Mouse (Mus musculus): ENCODE results near the gene Sf3b4.

Gene Sf3b4

GRCm38 (mm10) chr3:96172197-96173178 lies at the start of gene Sf3b4:
Gene Sf3b4, plus strand, starts transcription at chr3:96172332.
- no peak for TF ChIP-seq GATA4 (IDR thresholded peaks at IDR 0.05; ENCODE audit: insufficient replicate concordance, low read length)

GRCm38 (mm10) chr3:96124235-96124634 lies 47.9 kb upstream of the Sf3b4 start:
- TF ChIP-seq GATA4 (IDR thresholded peaks at IDR 0.05; ENCODE audit: insufficient replicate concordance, low read length), result no peak

- TF ChIP-seq GATA4 (IDR thresholded peaks at IDR 0.05; ENCODE audit: insufficient replicate concordance, low read length), result no peak
Measured at GRCm38 (mm10) chr3:96128128-96128527, 44.0 kb upstream of the Sf3b4 start.

- TF ChIP-seq GATA4 (IDR thresholded peaks at IDR 0.05; ENCODE audit: insufficient replicate concordance, low read length), result no peak
Measured at GRCm38 (mm10) chr3:96132478-96132877, 39.7 kb upstream of the Sf3b4 start.

GRCm38 (mm10) chr3:96133327-96133905 lies 38.7 kb upstream of the Sf3b4 start:
- TF ChIP-seq GATA4 (IDR thresholded peaks at IDR 0.05; ENCODE audit: insufficient replicate concordance, low read length), result no peak

- TF ChIP-seq GATA4 (IDR thresholded peaks at IDR 0.05; ENCODE audit: insufficient replicate concordance, low read length), result no peak
Measured at GRCm38 (mm10) chr3:96135011-96135410, 37.1 kb upstream of the Sf3b4 start.

GRCm38 (mm10) chr3:96147950-96148349 lies 24.2 kb upstream of the Sf3b4 start:
- no peak for TF ChIP-seq GATA4 (IDR thresholded peaks at IDR 0.05; ENCODE audit: insufficient replicate concordance, low read length)

GRCm38 (mm10) chr3:96151836-96152235 lies 20.3 kb upstream of the Sf3b4 start:
- TF ChIP-seq GATA4 (IDR thresholded peaks at IDR 0.05; ENCODE audit: insufficient replicate concordance, low read length), result no peak

GRCm38 (mm10) chr3:96152611-96153010 lies 19.5 kb upstream of the Sf3b4 start:
- TF ChIP-seq GATA4 (IDR thresholded peaks at IDR 0.05; ENCODE audit: insufficient replicate concordance, low read length), result no peak

- TF ChIP-seq GATA4 (IDR thresholded peaks at IDR 0.05; ENCODE audit: insufficient replicate concordance, low read length), result no peak
Measured at GRCm38 (mm10) chr3:96155501-96155900, 16.6 kb upstream of the Sf3b4 start.

GRCm38 (mm10) chr3:96159820-96160219 lies 12.3 kb upstream of the Sf3b4 start:
- TF ChIP-seq GATA4 (IDR thresholded peaks at IDR 0.05; ENCODE audit: insufficient replicate concordance, low read length), result no peak

- TF ChIP-seq GATA4 (IDR thresholded peaks at IDR 0.05; ENCODE audit: insufficient replicate concordance, low read length), result no peak
Measured at GRCm38 (mm10) chr3:96160222-96160802, 11.8 kb upstream of the Sf3b4 start.

- TF ChIP-seq GATA4 (IDR thresholded peaks at IDR 0.05; ENCODE audit: insufficient replicate concordance, low read length), result no peak
Measured at GRCm38 (mm10) chr3:96160803-96161516, 11.2 kb upstream of the Sf3b4 start.

- TF ChIP-seq GATA4 (IDR thresholded peaks at IDR 0.05; ENCODE audit: insufficient replicate concordance, low read length), result no peak
Measured at GRCm38 (mm10) chr3:96161869-96162840, 10.0 kb upstream of the Sf3b4 start, which contains the start of gene Mtmr11. Gene Mtmr11, plus strand, starts transcription at chr3:96162004.

Data from liver, adult (tissue).